19 mouse cellular contexts compared by ENCODE assay signal in genomic region chr17:45850976-45851375, GRCm38 (mm10).
"Had no signal": no experiment of that assay in that cellular context is flagged by ENCODE, and none has a peak within 500 bp of the region (broad histone marks: within the 10 kb centered on the region; RNA-seq: fewer than 3 reads in every experiment).

No protein-coding gene starts in this region.

- H3K4me3 ChIP-seq: kidney, embryonic 15.5 days; left cerebral cortex, adult 2 months; limb, embryonic 12.5 days; limb, embryonic 15.5 days; megakaryocyte, embryonic 14.5 days; midbrain, embryonic 10.5 days; midbrain, embryonic 13.5 days had no signal

- H3K27ac ChIP-seq: kidney, embryonic 15.5 days; left cerebral cortex, adult 2 months; limb, embryonic 12.5 days; limb, embryonic 15.5 days; liver, embryonic 14.5 days; midbrain, embryonic 13.5 days had no signal

- H3K27me3 ChIP-seq: kidney, embryonic 15.5 days; limb, embryonic 12.5 days had no signal

- H3K4me2 ChIP-seq: kidney, embryonic 15.5 days; limb, embryonic 12.5 days; limb, embryonic 15.5 days; liver, embryonic 11.5 days; lung, embryonic 14.5 days; midbrain, embryonic 13.5 days had no signal

- H3K9ac ChIP-seq: kidney, embryonic 15.5 days; limb, embryonic 12.5 days; limb, embryonic 15.5 days; liver, embryonic 14.5 days; liver, postnatal 0 days; lung, embryonic 14.5 days; midbrain, embryonic 13.5 days had no signal

- ATAC-seq: liver, postnatal 0 days; lung, postnatal 0 days; midbrain, embryonic 13.5 days; midbrain, embryonic 16.5 days had no signal

- H3K9me3 ChIP-seq: limb, embryonic 15.5 days; midbrain, embryonic 13.5 days had no signal

- H3K36me3 ChIP-seq: kidney, embryonic 15.5 days; limb, embryonic 12.5 days; limb, embryonic 15.5 days; midbrain, embryonic 10.5 days; midbrain, embryonic 13.5 days had no signal

- DNase-seq: kidney, adult 8-10 months; kidney, postnatal 10 days; liver, postnatal 0 days; lung, embryonic 14.5 days; lung, postnatal 36 days; thymus, adult 18-20 months; thymus, postnatal 14 days; thymus, postnatal 4 days had no signal
